Mouse (Mus musculus): ENCODE data around the gene Rabep2.

- TF ChIP-seq CTCF (IDR thresholded peaks at IDR 0.05; ENCODE audit: low read depth, low read length) (no peak), POLR2A (IDR thresholded peaks at IDR 0.05; ENCODE audit: borderline replicate concordance, low read depth, low read length) (no peak)
Observed at GRCm38 (mm10) chr7:126494120-126494519, 65.6 kb downstream of the Rabep2 start.
